Mouse (Mus musculus) midbrain, postnatal 0 days (tissue): Measurements from ENCODE around the gene Gm826. TPM values are rescaled to one million over a fixed set of nuclear protein-coding genes. Genes with fewer than 3 reads are reported as not detected.

ENCODE experiments used
- ATAC-seq: fragments of 200-750 bp; cut with Nextera tagmentation; 2 replicates; pipeline ENCODE4 v1.8.0; 2017; ENCODE audit warnings: moderate number of reproducible peaks, mild to moderate bottlenecking, moderate TSS enrichment, moderate library complexity; ENCODE audit not compliant: low FRiP score
- DNase-seq: peaks from one replicate; pipeline ENCODE4 v3.0.0-alpha.2; 2015; ENCODE audit warnings: low spot score
- H3K27ac ChIP-seq: fragments of 300-500 bp; sonication (generic); 2 replicates; pipeline ENCODE4 v1.5.1; 2014; ENCODE audit warnings: low read depth, mild to moderate bottlenecking, low read length, mixed read lengths
- H3K27me3 ChIP-seq: fragments of 300-500 bp; sonication (generic); 2 replicates; pipeline ENCODE4 v1.6.1; 2014; ENCODE audit warnings: low read length, control low read depth, mixed read lengths; ENCODE audit not compliant: insufficient read depth
- H3K36me3 ChIP-seq: fragments of 300-500 bp; sonication (generic); 2 replicates; pipeline ENCODE4 v1.6.1; 2014; ENCODE audit warnings: low read length, control low read depth, mixed read lengths; ENCODE audit not compliant: insufficient read depth
- H3K4me1 ChIP-seq: fragments of 300-500 bp; sonication (generic); 2 replicates; pipeline ENCODE4 v1.6.1; 2014; ENCODE audit warnings: mild to moderate bottlenecking, control low read depth, antibody characterized with exemption, low read length, mixed read lengths; ENCODE audit not compliant: insufficient read depth
- H3K4me2 ChIP-seq: fragments of 300-500 bp; sonication (generic); 2 replicates; pipeline ENCODE4 v1.6.1; 2014; ENCODE audit warnings: low read depth, mild to moderate bottlenecking, low read length, mixed read lengths; ENCODE audit not compliant: poor library complexity, severe bottlenecking
- H3K4me3 ChIP-seq: fragments of 300-500 bp; sonication (generic); 2 replicates; pipeline ENCODE4 v1.5.1; 2014; ENCODE audit warnings: low read depth, mild to moderate bottlenecking, low read length, moderate library complexity
- H3K9ac ChIP-seq: fragments of 300-500 bp; sonication (generic); replicated peaks from 2 replicates; pipeline ENCODE4 v1.6.1; 2014; ENCODE audit warnings: mild to moderate bottlenecking, low read length, moderate library complexity, mixed read lengths; ENCODE audit not compliant: poor library complexity, severe bottlenecking
- H3K9me3 ChIP-seq: fragments of 300-500 bp; sonication (generic); 2 replicates; pipeline ENCODE4 v1.6.1; 2016; ENCODE audit warnings: low read length, control low read depth
- CTCF ChIP-seq: IDR thresholded peaks from 2 replicates; pipeline ENCODE4 v1.5.1; 2016; ENCODE audit warnings: antibody characterized with exemption, mild to moderate bottlenecking
- WGBS: fragments of 180-500 bp; shearing (Covaris S2); extraction: QIAGEN DNeasy Blood & Tissue Kit; methylation state at CpG from one replicate; pipeline ENCODE4 v1.1.7; 2014; 5-methylcytosine and 5-hydroxymethylcytosine counted together
- polyA plus RNA-seq: library from polyadenylated mRNA; unstranded; fragments of >200 nt; fragmentation: Nextera tagmentation; extraction: Ambion mirVana; gene quantifications from 2 replicates; pipeline ENCODE4 v1.2.1, GENCODE M21; 2015
- total RNA-seq: library from RNA; depleted of rRNA; stranded (reverse); fragments of >200 nt; gene quantifications from 2 replicates; pipeline ENCODE4 v1.2.3, GENCODE M21; 2014; rRNA removed

Gene Gm826
- total and polyA plus RNA-seq, 2 experiments from 2014 or later = 0.22 TPM; not detected in 1

DNA sequence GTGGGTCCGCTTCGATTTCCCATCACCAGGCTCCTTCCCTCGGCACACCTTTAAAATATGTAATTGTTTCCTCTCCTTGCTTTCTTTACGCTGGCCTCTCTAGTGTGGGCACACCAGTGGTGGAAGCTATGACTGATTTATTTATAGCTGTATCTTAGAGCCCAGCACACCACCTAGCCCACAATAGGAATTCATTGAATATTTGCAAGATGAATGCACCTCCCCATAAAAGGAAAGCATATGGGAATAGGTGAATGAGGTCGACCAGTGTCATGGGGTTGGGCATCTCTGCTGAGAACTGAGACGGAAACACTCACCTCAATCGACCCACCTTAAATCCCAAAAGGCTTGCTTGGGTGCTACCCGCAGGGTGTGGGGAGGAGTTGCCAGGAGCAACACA, 70.1 kb downstream of the Gm826 start:
- TF ChIP-seq CTCF = no peak
- Histone ChIP-seq H3K27ac (no peak overlapping the region), H3K4me1 (no peaks in the 10 kb centered on the region), H3K4me2 (no peak overlapping the region), H3K4me3 (no peak overlapping the region), H3K9ac (no peak overlapping the region), H3K27me3 (no peaks in the 10 kb centered on the region), H3K36me3 (no peaks in the 10 kb centered on the region), H3K9me3 (no peaks in the 10 kb centered on the region)
- 92% methylated on average over 8 of the region's 8 CpGs for whole genome bisulfite sequencing
- DNase-seq (no peak), ATAC-seq (no peak)

DNA sequence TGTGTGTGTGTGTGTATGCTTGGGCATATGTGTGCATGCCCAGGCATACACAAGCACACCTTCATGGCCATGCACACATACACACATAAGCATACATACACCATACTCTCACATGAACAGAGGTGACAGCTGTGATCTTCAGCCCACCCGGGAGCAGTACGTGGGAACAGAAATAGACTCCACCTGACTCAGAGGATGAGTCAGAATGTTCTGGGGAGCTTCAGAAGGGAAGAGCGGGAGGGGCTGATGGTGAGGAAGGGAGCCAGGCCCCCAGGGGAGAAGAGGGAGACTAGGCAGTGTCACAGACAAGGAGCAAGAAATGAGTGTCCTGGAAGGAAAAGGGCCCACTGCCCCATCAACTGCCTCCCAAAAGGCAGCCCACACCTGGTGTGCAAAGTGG, 72.4 kb downstream of the Gm826 start:
- no peaks in the 10 kb centered on the region for H3K4me1 ChIP-seq
- H3K27me3 ChIP-seq = no peaks in the 10 kb centered on the region
- no peak overlapping the region for H3K27ac ChIP-seq
- DNase-seq = no peak
- H3K36me3 ChIP-seq = no peaks in the 10 kb centered on the region
- H3K9me3 ChIP-seq = no peaks in the 10 kb centered on the region
- TF ChIP-seq CTCF = no peak
- no peak for ATAC-seq
- no peak overlapping the region for H3K9ac ChIP-seq
- H3K4me2 ChIP-seq = no peak overlapping the region
- 68% methylated on average over 3 of the region's 3 CpGs for WGBS
- no peak overlapping the region for H3K4me3 ChIP-seq

Other genes starting within 250 kb of the Gm826 start
- 6.8 and 9.0 TPM in 2 replicates for gene Mafb, start 32.9 kb upstream of the Gm826 start, total RNA-seq
- gene Mafb, start 32.9 kb upstream of the Gm826 start, polyA plus RNA-seq = 5.7 and 5.8 TPM in 2 replicates